Mouse (Mus musculus) kidney, adult 2 months (tissue): ENCODE results near the gene Irak2. TPM values are rescaled to one million over a fixed set of nuclear protein-coding genes. Genes with fewer than 3 reads are reported as not detected.
A peak's percentile ranks its signal among the peaks of the same experiment; 100 is the strongest.

Experiments
- DNase-seq: peaks from one replicate; pipeline ENCODE4 v3.0.0; 2021
- H3K27ac ChIP-seq: fragments of 200-500 bp; 2 replicates; pipeline ENCODE4 v1.5.1; 2012; ENCODE audit warnings: low read depth, low read length, control low read depth, inconsistent platforms; ENCODE audit not compliant: insufficient read depth
- H3K27me3 ChIP-seq: fragments of 200-500 bp; replicated peaks from 2 replicates; pipeline ENCODE4 v1.6.1; 2012; ENCODE audit warnings: mild to moderate bottlenecking, moderate library complexity, low read length, inconsistent platforms; ENCODE audit not compliant: control insufficient read depth, insufficient read depth
- H3K36me3 ChIP-seq: fragments of 200-500 bp; 2 replicates; pipeline ENCODE4 v1.6.1; 2012; ENCODE audit warnings: mild to moderate bottlenecking, moderate library complexity, low read length, inconsistent platforms; ENCODE audit not compliant: control insufficient read depth, insufficient read depth
- H3K4me1 ChIP-seq: fragments of 200-500 bp; 2 replicates; pipeline ENCODE4 v1.6.1; 2011; ENCODE audit warnings: low read length; ENCODE audit not compliant: control insufficient read depth, insufficient read depth
- H3K4me3 ChIP-seq: fragments of 200-500 bp; 2 replicates; pipeline ENCODE4 v1.5.1; 2011; ENCODE audit warnings: mild to moderate bottlenecking, low read depth, low read length, control low read depth; ENCODE audit not compliant: insufficient read depth
- CTCF ChIP-seq: fragments of 200-500 bp; conservative IDR thresholded peaks from 2 replicates; pipeline ENCODE4 v1.5.1; 2011; ENCODE audit warnings: low read depth, mild to moderate bottlenecking, control low read depth, low read length, moderate library complexity, mixed read lengths; ENCODE audit not compliant: insufficient read depth, insufficient read length
- POLR2A ChIP-seq: fragments of 200-500 bp; IDR thresholded peaks from one replicate; pipeline ENCODE4 v1.6.1; 2011; ENCODE audit warnings: low read depth, low read length, control low read depth
- WGBS: fragments of 180-500 bp; shearing (Covaris S2); methylation state at CpG from one replicate; pipeline ENCODE4 v1.1.7; 2018; 5-methylcytosine and 5-hydroxymethylcytosine counted together
- polyA plus RNA-seq: library from polyadenylated mRNA; depleted of rRNA; stranded (reverse); fragments of >200 nt; gene quantifications from 2 replicates; pipeline ENCODE4 v1.2.3, GENCODE M21; 2012

Gene Irak2
- polyA plus RNA-seq, 1 experiment = 53.8 TPM

GRCm38 (mm10) chr6:113721061-113721460, 82.8 kb downstream of the Irak2 start:
- Histone ChIP-seq H3K36me3 (no peaks in the 10 kb centered on the region; the same call in 1 of the 2 replicates), H3K4me3 (no peak overlapping the region), H3K4me1 (no peaks in the 10 kb centered on the region), H3K27ac (no peak overlapping the region), H3K27me3 (no peaks in the 10 kb centered on the region)
- TF ChIP-seq CTCF = no peak
- TF ChIP-seq POLR2A = no peak
- no peak for DNase-seq
- 86% methylated on average over 4 of the region's 4 CpGs for WGBS

- Histone ChIP-seq H3K36me3 (peaks cover 1% of the 10 kb centered on the region), H3K27me3 (no peaks in the 10 kb centered on the region), H3K4me3 (no peak overlapping the region), H3K4me1 (no peaks in the 10 kb centered on the region), H3K27ac (no peak overlapping the region)
- DNase-seq = no peak
- TF ChIP-seq POLR2A (no peak), CTCF (no peak)
- WGBS = 87% methylated on average over 7 of the region's 7 CpGs
These were observed 89.9 kb downstream of the Irak2 start for GRCm38 (mm10) chr6:113728181-113728580.

GRCm38 (mm10) chr6:113731296-113731695, 93.0 kb downstream of the Irak2 start:
- no peak for DNase-seq
- 94% methylated on average over 3 of the region's 3 CpGs for WGBS
- Histone ChIP-seq H3K27ac (no peak overlapping the region), H3K36me3 (peaks cover 1% of the 10 kb centered on the region), H3K4me1 (no peaks in the 10 kb centered on the region), H3K4me3 (no peak overlapping the region), H3K27me3 (no peaks in the 10 kb centered on the region)
- TF ChIP-seq CTCF (no peak), POLR2A (no peak)

- TF ChIP-seq CTCF (no peak), POLR2A (no peak)
- Histone ChIP-seq H3K27ac (no peak overlapping the region), H3K4me3 (no peak overlapping the region), H3K4me1 (peaks cover 3% of the 10 kb centered on the region; the same call in 1 of the 2 replicates), H3K27me3 (no peaks in the 10 kb centered on the region), H3K36me3 (no peaks in the 10 kb centered on the region)
- DNase-seq = peak; percentile 26
- WGBS = 76% methylated on average over 9 of the region's 9 CpGs
These were observed 99.2 kb downstream of the Irak2 start for GRCm38 (mm10) chr6:113737318-113738046.

- TF ChIP-seq CTCF = no peak
- TF ChIP-seq POLR2A = peak; percentile 81
- no peaks in the 10 kb centered on the region for H3K27me3 ChIP-seq
- peak; percentile 90 for DNase-seq
- peaks cover 3% of the 10 kb centered on the region; the same call in 1 of the 2 replicates for H3K4me1 ChIP-seq
- peak within 1 kb of the TSS; percentile 79 for H3K4me3 ChIP-seq
- no peaks in the 10 kb centered on the region for H3K36me3 ChIP-seq
- 7% methylated on average over 41 of the region's 41 CpGs for WGBS
- peak within 1 kb of the TSS; percentile 52 for H3K27ac ChIP-seq
These were observed 102.3 kb downstream of the Irak2 start, which contains the start of gene Sec13 for GRCm38 (mm10) chr6:113740236-113741217. TSS of gene Sec13 (minus strand) at chr6:113740743.

GRCm38 (mm10) chr6:113741425-113741824, 103.2 kb downstream of the Irak2 start:
- Histone ChIP-seq H3K27ac (no peak overlapping the region), H3K27me3 (no peaks in the 10 kb centered on the region), H3K4me1 (peaks cover 3% of the 10 kb centered on the region; the same call in 1 of the 2 replicates), H3K4me3 (no peak overlapping the region), H3K36me3 (no peaks in the 10 kb centered on the region)
- TF ChIP-seq CTCF = no peak
- no peak for TF ChIP-seq POLR2A
- no peak for DNase-seq
- WGBS = 70% methylated on average over 2 of the region's 2 CpGs

GRCm38 (mm10) chr6:113742321-113742720, 104.1 kb downstream of the Irak2 start:
- DNase-seq = no peak
- 73% methylated on average over 1 of the region's 1 CpGs for WGBS
- no peaks in the 10 kb centered on the region for H3K27me3 ChIP-seq
- H3K4me1 ChIP-seq = peaks cover 3% of the 10 kb centered on the region; the same call in 1 of the 2 replicates
- no peak overlapping the region for H3K27ac ChIP-seq
- no peaks in the 10 kb centered on the region for H3K36me3 ChIP-seq
- no peak for TF ChIP-seq POLR2A
- TF ChIP-seq CTCF = no peak
- no peak overlapping the region for H3K4me3 ChIP-seq
